Mouse (Mus musculus) heart, postnatal 36 days (tissue): Measurements from ENCODE around the gene Coasy. TPM values are rescaled to one million over a fixed set of nuclear protein-coding genes. Genes with fewer than 3 reads are reported as not detected.
"Not testable (repeated sequence)": the region's sequence is repeated elsewhere in the genome, so short reads cannot be mapped to it uniquely, and the experiment has no call there.

ENCODE experiments used
- DNase-seq, 2 experiments: peaks; one replicate each; pipeline ENCODE4 v3.0.0; 2021 to 2022
- intact Hi-C: fragments of 180-260 bp; cut with DNase I; formaldehyde crosslinking; loops from one replicate; pipeline ENCODE4 v1.15.1; 2025
- total RNA-seq, 2 experiments: library from RNA; stranded (reverse); gene quantifications; 2 replicates each; pipeline ENCODE4 v1.2.3; 2021

Coasy gene
- total RNA-seq, 2 experiments from 2014 or later, result 17.2 to 18.8 TPM

- intact Hi-C loops, result not testable (repeated sequence)
Observed at GRCm38 (mm10) chr11:101124494-101124893, 42.1 kb downstream of the Coasy start.

GRCm38 (mm10) chr11:101125008-101125407, 42.6 kb downstream of the Coasy start:
- DNase-seq, intact Hi-C loops: not testable (repeated sequence)

More at GRCm38 (mm10) chr11:101124494-101124893, 42.1 kb downstream of the Coasy start:
- not testable (repeated sequence) for DNase-seq

- no peak for DNase-seq
- intact Hi-C loops, result no loop called here
Observed at GRCm38 (mm10) chr11:101127075-101127474, 44.7 kb downstream of the Coasy start.

GRCm38 (mm10) chr11:101128996-101129577, 46.7 kb downstream of the Coasy start:
- intact Hi-C loops, result no loop called here
- DNase-seq, result no peak

GRCm38 (mm10) chr11:101130056-101130756, 47.8 kb downstream of the Coasy start:
- peak; percentile 49 to 51 for DNase-seq
- intact Hi-C loops, result no loop called here

- intact Hi-C loops, result no loop called here
- no peak for DNase-seq
Observed at GRCm38 (mm10) chr11:101131187-101131586, 48.8 kb downstream of the Coasy start.

GRCm38 (mm10) chr11:101131701-101132100, 49.3 kb downstream of the Coasy start:
- no peak for DNase-seq

GRCm38 (mm10) chr11:101133037-101133436, 50.7 kb downstream of the Coasy start:
- intact Hi-C loops, result no loop called here

More at GRCm38 (mm10) chr11:101131701-101132100, 49.3 kb downstream of the Coasy start:
- intact Hi-C loops, result no loop called here

GRCm38 (mm10) chr11:101134217-101134865, 52.0 kb downstream of the Coasy start:
- intact Hi-C loops, result no loop called here

More at GRCm38 (mm10) chr11:101133037-101133436, 50.7 kb downstream of the Coasy start:
- no peak for DNase-seq

More at GRCm38 (mm10) chr11:101134217-101134865, 52.0 kb downstream of the Coasy start:
- no peak for DNase-seq

Other genes starting within 250 kb of the Coasy start
- 10 to 100 TPM; 62.7 to 62.8 TPM for gene Stat5b, start 231.8 kb upstream of the Coasy start, total RNA-seq
- 10 to 100 TPM; 19.8 to 24.1 TPM for gene Stat5a, start 223.2 kb upstream of the Coasy start, total RNA-seq
- gene Stat3, start 143.0 kb upstream of the Coasy start, total RNA-seq, result 10 to 100 TPM; 93.5 to 93.9 TPM
- gene Cavin1, start 111.7 kb upstream of the Coasy start, total RNA-seq, result 100 to 1,000 TPM; 239 to 258 TPM
- 10 to 100 TPM; 76.8 to 88.5 TPM for gene Atp6v0a1, start 73.1 kb upstream of the Coasy start, total RNA-seq
- gene Naglu, start 12.6 kb upstream of the Coasy start, total RNA-seq, result 10 to 100 TPM in 1 of 2 experiments, 1 to 10 TPM in 1; 9.1 to 10.1 TPM
- under 1 TPM; 0.46 to 0.58 TPM for gene Hsd17b1, start 4.2 kb upstream of the Coasy start, total RNA-seq
- gene Mlx, start 4.7 kb downstream of the Coasy start, total RNA-seq, result 10 to 100 TPM; 18.8 to 23.1 TPM
- 1 to 10 TPM; 1.9 to 4.1 TPM for gene Psmc3ip, start 12.9 kb downstream of the Coasy start, total RNA-seq
- gene Retreg3, start 37.3 kb downstream of the Coasy start, total RNA-seq, result 10 to 100 TPM; 34.2 to 36.3 TPM
- gene Tubg1, start 37.4 kb downstream of the Coasy start, total RNA-seq, result 10 to 100 TPM; 23.2 to 24.1 TPM
- gene Tubg2, start 73.3 kb downstream of the Coasy start, total RNA-seq, result 1 to 10 TPM; 3.7 to 3.9 TPM
- gene Cntnap1, start 88.0 kb downstream of the Coasy start, total RNA-seq, result 1 to 10 TPM; 1.5 to 1.7 TPM
- gene Plekhh3, start 88.8 kb downstream of the Coasy start, total RNA-seq, result 10 to 100 TPM; 25.0 to 27.7 TPM
- gene Ccr10, start 92.9 kb downstream of the Coasy start, total RNA-seq, result under 1 TPM in 1 of 2 experiments, not detected in 1; 0.24 TPM
- gene Ezh1, start 143.9 kb downstream of the Coasy start, total RNA-seq, result 10 to 100 TPM; 34.8 to 36.7 TPM
- 100 to 1,000 TPM in 1 of 2 experiments, 10 to 100 TPM in 1; 88.9 to 132 TPM for gene Ramp2, start 163.5 kb downstream of the Coasy start, total RNA-seq
- gene Vps25, start 171.1 kb downstream of the Coasy start, total RNA-seq, result 10 to 100 TPM; 84.6 to 95.8 TPM
- gene Wnk4, start 178.0 kb downstream of the Coasy start, total RNA-seq, result 10 to 100 TPM; 18.5 to 19.8 TPM
- gene Cntd1, start 196.4 kb downstream of the Coasy start, total RNA-seq, result under 1 TPM; 0.11 to 0.35 TPM
- 10 to 100 TPM; 90.1 to 92.7 TPM for gene Coa3, start 196.5 kb downstream of the Coasy start, total RNA-seq
- 10 to 100 TPM; 88.6 to 98.7 TPM for gene Becn1, start 219.7 kb downstream of the Coasy start, total RNA-seq
- 10 to 100 TPM; 73.9 to 85.2 TPM for gene Psme3, start 233.6 kb downstream of the Coasy start, total RNA-seq
- 1 to 10 TPM; 1.8 to 2.2 TPM for gene Aoc2, start 242.5 kb downstream of the Coasy start, total RNA-seq
- 10 to 100 TPM; 13.5 to 16.7 TPM for gene Aoc3, start 248.0 kb downstream of the Coasy start, total RNA-seq